Mouse (Mus musculus): ENCODE measurements at regions not wholly inside any gene's neighbourhood (a gene's known extent, or its start where the extent isn't known, plus 50 kb on each side); places are given as distances from the start of the nearest gene placed in this dataset.

GRCm38 (mm10) chr10:120603167-120603566 lies 126.9 kb upstream of the Hmga2 start:
- TF ChIP-seq CHD2 (IDR thresholded peaks at IDR 0.05; ENCODE audit: low read depth, low read length) = no peak
- TF ChIP-seq HCFC1 (IDR thresholded peaks at IDR 0.05; ENCODE audit: borderline replicate concordance, insufficient read depth, low read length) = no peak
- TF ChIP-seq ZNF384 (IDR thresholded peaks at IDR 0.05; ENCODE audit: low read depth, low read length) = no peak
- no peak for TF ChIP-seq ZC3H11A (IDR thresholded peaks at IDR 0.05; ENCODE audit: borderline replicate concordance, low read depth, low read length)

Measured in ES-E14 (cell line).